Mouse (Mus musculus) liver, embryonic 12.5 days (tissue): ENCODE measurements around the gene Wdfy4. TPM values are rescaled to one million over a fixed set of nuclear protein-coding genes. Genes with fewer than 3 reads are reported as not detected.

Source experiments
- polyA plus RNA-seq: library from polyadenylated mRNA; unstranded; fragments of >200 nt; fragmentation: Nextera tagmentation; extraction: Ambion mirVana; gene quantifications from 2 replicates; pipeline ENCODE4 v1.2.1, GENCODE M21; 2016

The Wdfy4 gene
- polyA plus RNA-seq, 1 experiment from 2014 or later: 2.1 TPM

Other genes with a start within 250 kb of the Wdfy4 start
- 0.11 and 0.13 TPM in 2 replicates for gene Lrrc18, start 194.1 kb downstream of the Wdfy4 start, polyA plus RNA-seq
- gene Arhgap22, start 28.5 kb upstream of the Wdfy4 start, polyA plus RNA-seq: 4.6 and 6.8 TPM in 2 replicates